Mouse (Mus musculus): Measurements from ENCODE around the gene Atox1.

- TF ChIP-seq POLR2A (IDR thresholded peaks at IDR 0.05; ENCODE audit: extremely low read depth, insufficient read depth, low read length) (no peak), CTCF (IDR thresholded peaks at IDR 0.05; ENCODE audit: extremely low read depth, insufficient read depth, low read length) (no peak)
Measured at GRCm38 (mm10) chr11:55412034-55412433, 49.0 kb downstream of the Atox1 start.

Measured in cortical plate, adult 2 months (tissue).